8 mouse cellular contexts compared by ENCODE assay signal in the genomic region with DNA sequence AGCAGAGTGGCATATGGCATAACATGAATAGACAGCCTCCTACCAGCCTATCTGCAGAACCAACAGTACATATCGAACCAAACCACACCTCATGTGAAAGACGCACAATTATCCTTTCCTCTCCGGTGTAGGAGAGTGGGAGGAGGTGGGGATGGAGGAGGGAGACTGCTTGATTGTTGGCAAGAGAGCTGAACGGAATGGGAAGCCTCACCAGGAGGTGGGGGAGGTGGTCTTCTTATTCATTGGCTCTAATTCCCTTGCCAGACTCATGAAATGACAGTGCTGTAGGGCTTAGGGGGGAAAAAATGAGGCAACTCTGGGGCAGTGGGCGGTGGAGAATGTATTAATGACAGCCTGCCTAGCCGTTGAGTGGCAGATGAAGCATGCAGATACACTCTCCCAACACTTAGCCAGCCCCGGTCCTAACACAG.
A peak's percentile ranks its signal among the peaks of the same experiment; 100 is the strongest.
DNase-seq lines count a peak whose midpoint lies in the region; ATAC-seq and TF ChIP-seq lines count a peak whose summit lies in the region.

No protein-coding gene starts in this region.

- no peak for ATAC-seq in heart, embryonic 11.5 days (replicated peaks; ENCODE audit: insufficient number of reproducible peaks, low FRiP score, low TSS enrichment)
- ATAC-seq in hindbrain, embryonic 12.5 days (ENCODE audit: low FRiP score): peak; percentile 72
- no peak for ATAC-seq in granulocyte monocyte progenitor cell, adult 5-6 weeks (replicated peaks; ENCODE audit: poor library complexity, severe bottlenecking)

- peak overlapping the region; percentile 14; the same call in 1 of the 2 replicates for H3K4me3 ChIP-seq in heart, embryonic 11.5 days (ENCODE audit: low read depth, low read length)
- no peak overlapping the region for H3K4me3 ChIP-seq in hindbrain, embryonic 12.5 days

- intact Hi-C loops in heart, postnatal 10 days (cut with DNase I): no loop called here
- intact Hi-C loops in left cerebral cortex, postnatal 36 days (cut with DNase I): no loop called here

- H3K27me3 ChIP-seq in heart, embryonic 11.5 days (ENCODE audit: control insufficient read depth, insufficient read depth, low read length): no peaks in the 10 kb centered on the region
- H3K27me3 ChIP-seq in hindbrain, embryonic 12.5 days: no peaks in the 10 kb centered on the region

- no peak for TF ChIP-seq CTCF in brain, embryonic 14.5 days (IDR thresholded peaks at IDR 0.05; ENCODE audit: borderline replicate concordance, extremely low read depth, insufficient read depth, insufficient read length)

- 17% methylated on average over 7 of the region's 7 CpGs for WGBS in heart, embryonic 11.5 days (ENCODE audit: insufficient replicate concordance)
- 14% methylated on average over 7 of the region's 7 CpGs for WGBS in hindbrain, embryonic 12.5 days

- peaks cover 5% of the 10 kb centered on the region; the same call in 1 of the 2 replicates for H3K4me1 ChIP-seq in heart, embryonic 11.5 days (ENCODE audit: control insufficient read depth, insufficient read depth, low read length)
- peaks cover 15% of the 10 kb centered on the region for H3K4me1 ChIP-seq in hindbrain, embryonic 12.5 days

- H3K36me3 ChIP-seq in heart, embryonic 11.5 days (ENCODE audit: control insufficient read depth, insufficient read depth, low read length): no peaks in the 10 kb centered on the region
- H3K36me3 ChIP-seq in hindbrain, embryonic 12.5 days: no peaks in the 10 kb centered on the region

- no peak overlapping the region for H3K27ac ChIP-seq in heart, embryonic 11.5 days (ENCODE audit: low read depth, low read length)
- H3K27ac ChIP-seq in hindbrain, embryonic 12.5 days: no peak overlapping the region; the same call in 1 of the 2 replicates

- no peaks in the 10 kb centered on the region for H3K9me3 ChIP-seq in heart, embryonic 11.5 days (replicated peaks; ENCODE audit: control insufficient read depth, low read length)
- no peaks in the 10 kb centered on the region for H3K9me3 ChIP-seq in hindbrain, embryonic 12.5 days (replicated peaks)

- no peak for TF ChIP-seq POLR2A in brain, embryonic 14.5 days (IDR thresholded peaks at IDR 0.05; ENCODE audit: borderline replicate concordance, extremely low read depth, insufficient read depth, insufficient read length, poor library complexity, severe bottlenecking)

- peak overlapping the region; percentile 52 for H3K4me2 ChIP-seq in heart, embryonic 11.5 days
- H3K4me2 ChIP-seq in hindbrain, embryonic 12.5 days (replicated peaks): no peak overlapping the region; the same call in 1 of the 2 replicates

- no peak overlapping the region for H3K9ac ChIP-seq in heart, embryonic 11.5 days (ENCODE audit: low read depth, low read length)
- H3K9ac ChIP-seq in hindbrain, embryonic 12.5 days: no peak overlapping the region

- no peak for DNase-seq in heart, postnatal 10 days
- DNase-seq in brain, embryonic 14.5 days (ENCODE audit: low read depth): peak; percentile 91
- DNase-seq in left cerebral cortex, postnatal 36 days (ENCODE audit: low spot score in 2 of 2): peak; percentile 34 to 37
- DNase-seq in adrenal gland, postnatal 4 days (ENCODE audit: low spot score in 2 of 2): no peak
- DNase-seq in natural killer cell, adult 2 months (ENCODE audit: low spot score in 2 of 2): no peak

Comparison
In these comparisons a context has a peak if more than half of its experiments do, and no peak if none do; other contexts are left out.
1. DNase-seq: peak in brain, embryonic 14.5 days (single experiment) and left cerebral cortex, postnatal 36 days (2 of 2); none in heart, postnatal 10 days (0 of 2), adrenal gland, postnatal 4 days (0 of 2) and natural killer cell, adult 2 months (0 of 2).